Mouse (Mus musculus) left cerebral cortex, postnatal 14 days (tissue): ENCODE measurements around the gene Mitf. TPM values are rescaled to one million over a fixed set of nuclear protein-coding genes. Genes with fewer than 3 reads are reported as not detected.

Source experiments
- total RNA-seq, 2 experiments: library from RNA; stranded (reverse); gene quantifications; 2 replicates each; pipeline ENCODE4 v1.2.3; 2021

Gene Mitf
- total RNA-seq, 2 experiments from 2014 or later: 5.0 to 5.5 TPM

Other genes with a start within 250 kb of the Mitf start
- 10 to 100 TPM; 19.5 to 21.0 TPM for gene Frmd4b, start 189.5 kb upstream of the Mitf start, total RNA-seq